Mouse (Mus musculus) gastrocnemius, postnatal 36 days (tissue): ENCODE data around the gene Tsc22d2. TPM values are rescaled to one million over a fixed set of nuclear protein-coding genes. Genes with fewer than 3 reads are reported as not detected.

ENCODE experiments used
- DNase-seq, 2 experiments: peaks; one replicate each; pipeline ENCODE4 v3.0.0; 2022
- intact Hi-C: fragments of 180-260 bp; cut with DNase I; formaldehyde crosslinking; loops from one replicate; pipeline ENCODE4 v1.15.1; 2025
- long read RNA-seq, 2 experiments: library from polyadenylated mRNA; stranded (forward); transcript quantifications; one replicate each; pipeline ENCODE4 v2.0.0; 2021
- total RNA-seq, 2 experiments: library from RNA; stranded (reverse); gene quantifications; 2 replicates each; pipeline ENCODE4 v1.2.3; 2021

Tsc22d2 gene
- total RNA-seq = 10 to 100 TPM; 19.9 to 21.9 TPM
- long read RNA-seq, experiment 1, full-length matches to known transcripts = 6 of 8 reads
- long read RNA-seq, experiment 1, partial matches to known transcripts = 0 of 8 reads
- long read RNA-seq, experiment 1, other reads (novel, unspliced or antisense) = 2 of 8 reads
- long read RNA-seq, experiment 2, full-length matches to known transcripts = 8 of 9 reads
- long read RNA-seq, experiment 2, partial matches to known transcripts = 0 of 9 reads
- long read RNA-seq, experiment 2, other reads (novel, unspliced or antisense) = 1 of 9 reads

- intact Hi-C loops = loop anchor here (10.0 kb wide), 2 partner anchors 110 to 370 kb away; partner anchors contain the start of genes Eif2a and Serp1
- DNase-seq = peak; percentile 95 to 98
Measured at GRCm38 (mm10) chr3:58414234-58414938, at the start of gene Tsc22d2. Gene Tsc22d2, plus strand, starts transcription at chr3:58414715.

GRCm38 (mm10) chr3:58366756-58367155 is 47.8 kb upstream of the Tsc22d2 start:
- no peak for DNase-seq
- intact Hi-C loops = no loop called here

- no peak for DNase-seq
- intact Hi-C loops = no loop called here
Measured at GRCm38 (mm10) chr3:58370811-58371210, 43.7 kb upstream of the Tsc22d2 start.

GRCm38 (mm10) chr3:58372066-58372904 is 42.2 kb upstream of the Tsc22d2 start:
- DNase-seq = peak; percentile 19 to 24
- intact Hi-C loops = no loop called here

GRCm38 (mm10) chr3:58372905-58373208 is 41.7 kb upstream of the Tsc22d2 start:
- intact Hi-C loops = no loop called here

GRCm38 (mm10) chr3:58374281-58374680 is 40.2 kb upstream of the Tsc22d2 start:
- intact Hi-C loops = no loop called here
- no peak for DNase-seq

More at GRCm38 (mm10) chr3:58372905-58373208, 41.7 kb upstream of the Tsc22d2 start:
- DNase-seq = no peak

- no peak for DNase-seq
- intact Hi-C loops = no loop called here
Measured at GRCm38 (mm10) chr3:58376713-58377112, 37.8 kb upstream of the Tsc22d2 start.

- no peak for DNase-seq
- intact Hi-C loops = no loop called here
Measured at GRCm38 (mm10) chr3:58377589-58378134, 36.9 kb upstream of the Tsc22d2 start.

- DNase-seq = no peak
- intact Hi-C loops = no loop called here
Measured at GRCm38 (mm10) chr3:58382676-58383075, 31.8 kb upstream of the Tsc22d2 start.

GRCm38 (mm10) chr3:58385060-58385459 is 29.5 kb upstream of the Tsc22d2 start:
- DNase-seq = no peak
- intact Hi-C loops = no loop called here

- DNase-seq = no peak
- intact Hi-C loops = no loop called here
Measured at GRCm38 (mm10) chr3:58388731-58389130, 25.8 kb upstream of the Tsc22d2 start.

- no peak for DNase-seq
- intact Hi-C loops = no loop called here
Measured at GRCm38 (mm10) chr3:58398541-58398940, 16.0 kb upstream of the Tsc22d2 start.

GRCm38 (mm10) chr3:58399931-58400330 is 14.6 kb upstream of the Tsc22d2 start:
- intact Hi-C loops = no loop called here

GRCm38 (mm10) chr3:58411669-58412068 is 2.8 kb upstream of the Tsc22d2 start:
- DNase-seq = no peak
- intact Hi-C loops = loop anchor here (10.0 kb wide), 2 partner anchors 113 to 373 kb away; partner anchors contain the start of genes Eif2a and Serp1

More at GRCm38 (mm10) chr3:58399931-58400330, 14.6 kb upstream of the Tsc22d2 start:
- no peak for DNase-seq

- intact Hi-C loops = loop anchor here (10.0 kb wide), 2 partner anchors 111 to 371 kb away; partner anchors contain the start of genes Eif2a and Serp1
- DNase-seq = no peak
Measured at GRCm38 (mm10) chr3:58413671-58414070, 844 bp upstream of the Tsc22d2 start.

- intact Hi-C loops = loop anchor here (5.0 to 10.0 kb wide), 5 partner anchors 72 to 370 kb away; partner anchors contain the start of genes Eif2a, Selenot and Serp1
- peak; percentile 73 to 78 for DNase-seq
Measured at GRCm38 (mm10) chr3:58414986-58415883, 720 bp downstream of the Tsc22d2 start.

- intact Hi-C loops = loop anchor here (5.0 to 10.0 kb wide), 5 partner anchors 71 to 369 kb away; partner anchors contain the start of genes Eif2a, Selenot and Serp1
- peak; percentile 61 to 68 for DNase-seq
Measured at GRCm38 (mm10) chr3:58415884-58416725, 1.6 kb downstream of the Tsc22d2 start.

- peak; percentile 27 for DNase-seq
- intact Hi-C loops = loop anchor here (5.0 to 10.0 kb wide), 5 partner anchors 70 to 368 kb away; partner anchors contain the start of genes Eif2a, Selenot and Serp1
Measured at GRCm38 (mm10) chr3:58416726-58417437, 2.4 kb downstream of the Tsc22d2 start.
